8 mouse cellular contexts compared by ENCODE assay signal in genomic region chr15:78948152-78948725, GRCm38 (mm10). TPM values are rescaled to one million over a fixed set of nuclear protein-coding genes. Genes with fewer than 3 reads are reported as not detected.
A peak's percentile ranks its signal among the peaks of the same experiment; 100 is the strongest.
DNase-seq lines count a peak whose midpoint lies in the region; ATAC-seq and TF ChIP-seq lines count a peak whose summit lies in the region.

No protein-coding gene starts in this region.

- H3K4me3 ChIP-seq in kidney, embryonic 16.5 days (ENCODE audit: low read length) = peak overlapping the region; percentile 54
- no peak overlapping the region for H3K4me3 ChIP-seq in kidney, adult 2 months (ENCODE audit: insufficient read depth, low read depth, low read length)
- peak overlapping the region; percentile 52 for H3K4me3 ChIP-seq in embryonic facial prominence, embryonic 15.5 days (replicated peaks)
- peak overlapping the region; percentile 65 for H3K4me3 ChIP-seq in limb, embryonic 10.5 days
- H3K4me3 ChIP-seq in neural tube, embryonic 15.5 days (replicated peaks) = peak overlapping the region; percentile 65

- no peak for TF ChIP-seq POLR2A in kidney, adult 2 months (IDR thresholded peaks at IDR 0.05; ENCODE audit: low read depth, low read length)

- H3K27ac ChIP-seq in kidney, embryonic 16.5 days (ENCODE audit: low read length) = peak overlapping the region; percentile 41; the same call in 1 of the 2 replicates
- no peak overlapping the region for H3K27ac ChIP-seq in kidney, adult 2 months (ENCODE audit: insufficient read depth, low read depth, low read length)
- H3K27ac ChIP-seq in embryonic facial prominence, embryonic 15.5 days (replicated peaks) = no peak overlapping the region
- H3K27ac ChIP-seq in limb, embryonic 10.5 days = peak overlapping the region; percentile 88
- peak overlapping the region; percentile 78 for H3K27ac ChIP-seq in neural tube, embryonic 15.5 days (replicated peaks)

- peaks cover 13% of the 10 kb centered on the region for H3K4me1 ChIP-seq in kidney, embryonic 16.5 days (ENCODE audit: insufficient read depth, low read length)
- H3K4me1 ChIP-seq in kidney, adult 2 months (ENCODE audit: control insufficient read depth, insufficient read depth, low read length) = no peaks in the 10 kb centered on the region
- peaks cover 15% of the 10 kb centered on the region for H3K4me1 ChIP-seq in embryonic facial prominence, embryonic 15.5 days
- peaks cover 21% of the 10 kb centered on the region for H3K4me1 ChIP-seq in limb, embryonic 10.5 days
- H3K4me1 ChIP-seq in neural tube, embryonic 15.5 days = peaks cover 24% of the 10 kb centered on the region

- no peak for DNase-seq in kidney, adult 2 months
- DNase-seq in limb, embryonic 10.5 days (ENCODE audit: low spot score) = peak; percentile 47
- no peak for DNase-seq in frontal cortex, postnatal 14 days (ENCODE audit: low spot score in 2 of 2)
- DNase-seq in lung, postnatal 4 days = no peak
- no peak for DNase-seq in adrenal gland, adult 8-10 months

- no peaks in the 10 kb centered on the region; the same call in 1 of the 2 replicates for H3K27me3 ChIP-seq in kidney, embryonic 16.5 days (ENCODE audit: insufficient read depth, low read length)
- no peaks in the 10 kb centered on the region for H3K27me3 ChIP-seq in kidney, adult 2 months (replicated peaks; ENCODE audit: control insufficient read depth, insufficient read depth, low read length)
- no peaks in the 10 kb centered on the region for H3K27me3 ChIP-seq in embryonic facial prominence, embryonic 15.5 days
- H3K27me3 ChIP-seq in limb, embryonic 10.5 days (ENCODE audit: low read depth, poor library complexity, severe bottlenecking) = no peaks in the 10 kb centered on the region
- H3K27me3 ChIP-seq in neural tube, embryonic 15.5 days (replicated peaks) = 0 out of 2 replicates have a peak, but pooled peaks cover 3% of the 10 kb centered on the region

- peak overlapping the region; percentile 68 for H3K9ac ChIP-seq in kidney, embryonic 16.5 days (replicated peaks; ENCODE audit: low read length)
- peak overlapping the region; percentile 40; the same call in 1 of the 2 replicates for H3K9ac ChIP-seq in embryonic facial prominence, embryonic 15.5 days
- peak overlapping the region; percentile 67 for H3K9ac ChIP-seq in neural tube, embryonic 15.5 days (replicated peaks)

- H3K36me3 ChIP-seq in kidney, embryonic 16.5 days (ENCODE audit: insufficient read depth, low read length) = 0 out of 2 replicates have a peak, but pooled peaks cover 5% of the 10 kb centered on the region
- H3K36me3 ChIP-seq in kidney, adult 2 months (ENCODE audit: control insufficient read depth, insufficient read depth, low read length) = no peaks in the 10 kb centered on the region
- H3K36me3 ChIP-seq in embryonic facial prominence, embryonic 15.5 days = no peaks in the 10 kb centered on the region
- H3K36me3 ChIP-seq in limb, embryonic 10.5 days = peaks cover 41% of the 10 kb centered on the region
- peaks cover 8% of the 10 kb centered on the region; the same call in 1 of the 2 replicates for H3K36me3 ChIP-seq in neural tube, embryonic 15.5 days

- H3K9me3 ChIP-seq in kidney, embryonic 16.5 days (ENCODE audit: low read length) = no peaks in the 10 kb centered on the region
- H3K9me3 ChIP-seq in embryonic facial prominence, embryonic 15.5 days (replicated peaks) = no peaks in the 10 kb centered on the region
- H3K9me3 ChIP-seq in limb, embryonic 10.5 days (replicated peaks) = no peaks in the 10 kb centered on the region
- H3K9me3 ChIP-seq in neural tube, embryonic 15.5 days (replicated peaks) = no peaks in the 10 kb centered on the region

- ATAC-seq in kidney, embryonic 16.5 days (ENCODE audit: low FRiP score, low TSS enrichment) = no peak
- no peak for ATAC-seq in embryonic facial prominence, embryonic 15.5 days (ENCODE audit: insufficient number of reproducible peaks, low FRiP score, low TSS enrichment, low read depth)
- ATAC-seq in neural tube, embryonic 15.5 days (ENCODE audit: low FRiP score) = peak; percentile 54; the same call in 1 of the 2 replicates

- peak overlapping the region; percentile 79 for H3K4me2 ChIP-seq in kidney, embryonic 16.5 days (replicated peaks; ENCODE audit: low read depth, low read length)
- peak overlapping the region; percentile 85 for H3K4me2 ChIP-seq in embryonic facial prominence, embryonic 15.5 days (replicated peaks)
- peak overlapping the region; percentile 73 for H3K4me2 ChIP-seq in neural tube, embryonic 15.5 days

- 6% methylated on average over 11 of the region's 11 CpGs for WGBS in kidney, embryonic 16.5 days
- 8% methylated on average over 11 of the region's 11 CpGs for WGBS in kidney, adult 2 months
- WGBS in embryonic facial prominence, embryonic 15.5 days = 2% methylated on average over 11 of the region's 11 CpGs
- 6% methylated on average over 11 of the region's 11 CpGs for WGBS in limb, embryonic 10.5 days
- WGBS in neural tube, embryonic 15.5 days = 2% methylated on average over 11 of the region's 11 CpGs

- TF ChIP-seq CTCF in kidney, adult 2 months (conservative IDR thresholded peaks at IDR 0.05; ENCODE audit: insufficient read depth, insufficient read length, low read depth, low read length) = no peak

RNA-seq across cellular contexts. Expression of gene Triobp, which starts 0.7 kb away (rescaled TPM):
- 67.3 and 78.4 TPM in 2 replicates for polyA plus RNA-seq in kidney, embryonic 16.5 days (2015; fragmentation: Nextera tagmentation; extraction: Ambion mirVana)
- polyA plus RNA-seq in kidney, adult 2 months (2012; rRNA removed) = 41.8 and 47.6 TPM in 2 replicates
- 54.6 and 61.4 TPM in 2 replicates for polyA plus RNA-seq in embryonic facial prominence, embryonic 15.5 days (2015; fragmentation: Nextera tagmentation; extraction: Ambion mirVana)
- 47.9 and 54.6 TPM in 2 replicates for polyA plus RNA-seq in limb, embryonic 10.5 days (2016; fragmentation: Nextera tagmentation; extraction: Ambion mirVana)
- polyA plus RNA-seq in neural tube, embryonic 15.5 days (2015; fragmentation: Nextera tagmentation; extraction: Ambion mirVana) = 30.6 and 39.7 TPM in 2 replicates
- total RNA-seq in adrenal gland, adult 8-10 months (2022) = 100 to 1,000 TPM; 121 to 175 (median 150) TPM

RNA-seq across cellular contexts. Expression of gene Nol12, which starts 13.5 kb away (rescaled TPM):
- polyA plus RNA-seq in kidney, embryonic 16.5 days (2015; fragmentation: Nextera tagmentation; extraction: Ambion mirVana) = 55.0 and 59.9 TPM in 2 replicates
- polyA plus RNA-seq in kidney, adult 2 months (2012; rRNA removed) = 19.3 and 24.1 TPM in 2 replicates
- polyA plus RNA-seq in embryonic facial prominence, embryonic 15.5 days (2015; fragmentation: Nextera tagmentation; extraction: Ambion mirVana) = 52.7 and 53.7 TPM in 2 replicates
- 70.6 and 84.9 TPM in 2 replicates for polyA plus RNA-seq in limb, embryonic 10.5 days (2016; fragmentation: Nextera tagmentation; extraction: Ambion mirVana)
- polyA plus RNA-seq in neural tube, embryonic 15.5 days (2015; fragmentation: Nextera tagmentation; extraction: Ambion mirVana) = 63.0 and 63.2 TPM in 2 replicates
- 10 to 100 TPM; 51.2 to 58.9 (median 52.1) TPM for total RNA-seq in adrenal gland, adult 8-10 months (2022)

RNA-seq across cellular contexts. Expression of gene Lgals1, which starts 21.7 kb away (rescaled TPM):
- 659 and 673 TPM in 2 replicates for polyA plus RNA-seq in kidney, embryonic 16.5 days (2015; fragmentation: Nextera tagmentation; extraction: Ambion mirVana)
- polyA plus RNA-seq in kidney, adult 2 months (2012; rRNA removed) = 310 and 318 TPM in 2 replicates
- 2,635 and 2,725 TPM in 2 replicates for polyA plus RNA-seq in embryonic facial prominence, embryonic 15.5 days (2015; fragmentation: Nextera tagmentation; extraction: Ambion mirVana)
- 292 and 458 TPM in 2 replicates for polyA plus RNA-seq in limb, embryonic 10.5 days (2016; fragmentation: Nextera tagmentation; extraction: Ambion mirVana)
- 218 and 380 TPM in 2 replicates for polyA plus RNA-seq in neural tube, embryonic 15.5 days (2015; fragmentation: Nextera tagmentation; extraction: Ambion mirVana)
- total RNA-seq in adrenal gland, adult 8-10 months (2022) = 100 to 1,000 TPM; 294 to 595 (median 433) TPM

RNA-seq across cellular contexts. Expression of gene Pdxp, which starts 34.5 kb away (rescaled TPM):
- 11.7 and 12.0 TPM in 2 replicates for polyA plus RNA-seq in kidney, embryonic 16.5 days (2015; fragmentation: Nextera tagmentation; extraction: Ambion mirVana)
- polyA plus RNA-seq in kidney, adult 2 months (2012; rRNA removed) = 1.7 and 1.9 TPM in 2 replicates
- 17.3 and 19.9 TPM in 2 replicates for polyA plus RNA-seq in embryonic facial prominence, embryonic 15.5 days (2015; fragmentation: Nextera tagmentation; extraction: Ambion mirVana)
- polyA plus RNA-seq in limb, embryonic 10.5 days (2016; fragmentation: Nextera tagmentation; extraction: Ambion mirVana) = 37.1 and 40.8 TPM in 2 replicates
- 64.2 and 76.9 TPM in 2 replicates for polyA plus RNA-seq in neural tube, embryonic 15.5 days (2015; fragmentation: Nextera tagmentation; extraction: Ambion mirVana)
- total RNA-seq in adrenal gland, adult 8-10 months (2022) = 1 to 10 TPM; 4.6 to 8.6 (median 5.9) TPM

RNA-seq across cellular contexts. Expression of gene Sh3bp1, which starts 48.7 kb away (rescaled TPM):
- 33.1 and 41.0 TPM in 2 replicates for polyA plus RNA-seq in kidney, embryonic 16.5 days (2015; fragmentation: Nextera tagmentation; extraction: Ambion mirVana)
- polyA plus RNA-seq in kidney, adult 2 months (2012; rRNA removed) = 26.2 and 30.0 TPM in 2 replicates
- 56.7 and 68.1 TPM in 2 replicates for polyA plus RNA-seq in embryonic facial prominence, embryonic 15.5 days (2015; fragmentation: Nextera tagmentation; extraction: Ambion mirVana)
- 51.1 and 51.2 TPM in 2 replicates for polyA plus RNA-seq in limb, embryonic 10.5 days (2016; fragmentation: Nextera tagmentation; extraction: Ambion mirVana)
- polyA plus RNA-seq in neural tube, embryonic 15.5 days (2015; fragmentation: Nextera tagmentation; extraction: Ambion mirVana) = 3.7 and 16.9 TPM in 2 replicates
- 10 to 100 TPM in 2 of 4 experiments, 1 to 10 TPM in 2; 8.5 to 23.0 (median 15.2) TPM for total RNA-seq in adrenal gland, adult 8-10 months (2022)

Comparison
In these comparisons a context has a peak if more than half of its experiments do, and no peak if none do; other contexts are left out.
1. H3K27ac ChIP-seq: peak in kidney, embryonic 16.5 days (single experiment), limb, embryonic 10.5 days (single experiment) and neural tube, embryonic 15.5 days (single experiment); none in kidney, adult 2 months (single experiment) and embryonic facial prominence, embryonic 15.5 days (single experiment).
2. Peak in every context shown above with its lines, with median percentiles within 50 percentile points of each other: H3K4me2 ChIP-seq and H3K9ac ChIP-seq.